Mouse (Mus musculus) forebrain, embryonic 16.5 days (tissue): ENCODE data around the gene 1700025G04Rik. TPM values are rescaled to one million over a fixed set of nuclear protein-coding genes. Genes with fewer than 3 reads are reported as not detected.

ENCODE experiments used
- ATAC-seq: fragments of 200-750 bp; cut with Nextera tagmentation; 2 replicates; pipeline ENCODE4 v1.8.0; 2017; ENCODE audit warnings: mild to moderate bottlenecking, moderate library complexity
- H3K27ac ChIP-seq: fragments of 300-500 bp; sonication (generic); 2 replicates; pipeline ENCODE4 v1.5.1; 2014; ENCODE audit warnings: low read length, control low read depth
- H3K27me3 ChIP-seq: fragments of 300-500 bp; sonication (generic); replicated peaks from 2 replicates; pipeline ENCODE4 v1.6.1; 2014; ENCODE audit warnings: low read length; ENCODE audit not compliant: control insufficient read depth, insufficient read depth
- H3K36me3 ChIP-seq: fragments of 300-500 bp; sonication (generic); 2 replicates; pipeline ENCODE4 v1.6.1; 2014; ENCODE audit not compliant: control insufficient read depth, insufficient read depth
- H3K4me1 ChIP-seq: fragments of 300-500 bp; sonication (generic); replicated peaks from 2 replicates; pipeline ENCODE4 v1.6.1; 2014; ENCODE audit warnings: low read length; ENCODE audit not compliant: control insufficient read depth, insufficient read depth
- H3K4me2 ChIP-seq: fragments of 300-500 bp; sonication (generic); 2 replicates; pipeline ENCODE4 v1.6.1; 2014; ENCODE audit warnings: mild to moderate bottlenecking, low read length, control low read depth
- H3K4me3 ChIP-seq: fragments of 300-500 bp; sonication (generic); replicated peaks from 2 replicates; pipeline ENCODE4 v1.5.1; 2014; ENCODE audit warnings: mild to moderate bottlenecking, low read length, control low read depth
- H3K9ac ChIP-seq: fragments of 300-500 bp; sonication (generic); replicated peaks from 2 replicates; pipeline ENCODE4 v1.6.1; 2014; ENCODE audit warnings: low read depth, low read length, control low read depth
- H3K9me3 ChIP-seq: fragments of 300-500 bp; sonication (generic); 2 replicates; pipeline ENCODE4 v1.6.1; 2016; ENCODE audit warnings: low read length; ENCODE audit not compliant: control insufficient read depth
- WGBS: fragments of 180-500 bp; shearing (Covaris S2); extraction: QIAGEN DNeasy Blood & Tissue Kit; methylation state at CpG from one replicate; pipeline ENCODE4 v1.1.7; 2014; 5-methylcytosine and 5-hydroxymethylcytosine counted together
- polyA plus RNA-seq: library from polyadenylated mRNA; unstranded; fragments of >200 nt; fragmentation: Nextera tagmentation; extraction: Ambion mirVana; gene quantifications from 2 replicates; pipeline ENCODE4 v1.2.1, GENCODE M21; 2015

1700025G04Rik gene
- polyA plus RNA-seq = 26.4 and 31.2 TPM in 2 replicates

DNA sequence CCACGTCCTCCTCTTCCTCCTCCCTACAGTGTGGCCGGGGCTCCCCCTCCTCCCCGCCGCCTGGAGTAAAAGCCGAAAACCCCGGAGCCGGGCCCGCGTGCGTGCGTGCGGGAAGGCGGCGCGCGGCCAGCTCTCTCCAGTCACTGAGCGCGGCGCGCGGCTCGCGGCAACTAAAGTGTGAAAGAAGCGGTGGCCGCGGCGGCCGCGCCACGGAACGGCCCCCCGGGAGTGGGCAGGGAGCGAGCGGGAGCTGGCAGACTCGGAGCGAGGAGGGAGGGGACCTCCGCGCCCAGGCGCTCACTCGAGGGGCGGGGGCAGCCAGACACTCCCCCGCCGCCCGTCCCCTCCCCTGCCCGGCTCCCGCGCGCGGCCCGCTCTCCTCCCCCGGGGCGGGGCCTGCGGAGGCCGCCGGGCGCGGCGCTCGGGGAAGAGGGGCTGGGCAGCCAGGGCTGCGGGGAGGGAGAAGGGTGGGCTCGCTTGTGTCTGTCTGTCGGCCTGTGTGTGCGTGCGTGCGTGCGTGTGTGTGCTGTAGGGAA is at the start of gene 1700025G04Rik:
1700025G04Rik (minus strand) TSS at position 108 of the 536 bp plus-strand sequence.
- Histone ChIP-seq H3K9ac (peak within 1 kb of the TSS; percentile 91), H3K27me3 (no peaks in the 10 kb centered on the region), H3K27ac (peak within 1 kb of the TSS; percentile 94), H3K4me2 (peak within 1 kb of the TSS; percentile 81), H3K9me3 (no peaks in the 10 kb centered on the region), H3K36me3 (no peaks in the 10 kb centered on the region), H3K4me3 (peak within 1 kb of the TSS; percentile 60), H3K4me1 (peaks cover 44% of the 10 kb centered on the region)
- under 1% methylated on average over 48 of the region's 66 CpGs for WGBS
- peak; percentile 92 for ATAC-seq

- no peaks in the 10 kb centered on the region for H3K36me3 ChIP-seq
- WGBS = 86% methylated on average over 4 of the region's 4 CpGs
Measured at GRCm38 (mm10) chr1:152139496-152139895, 49.6 kb upstream of the 1700025G04Rik start.

DNA sequence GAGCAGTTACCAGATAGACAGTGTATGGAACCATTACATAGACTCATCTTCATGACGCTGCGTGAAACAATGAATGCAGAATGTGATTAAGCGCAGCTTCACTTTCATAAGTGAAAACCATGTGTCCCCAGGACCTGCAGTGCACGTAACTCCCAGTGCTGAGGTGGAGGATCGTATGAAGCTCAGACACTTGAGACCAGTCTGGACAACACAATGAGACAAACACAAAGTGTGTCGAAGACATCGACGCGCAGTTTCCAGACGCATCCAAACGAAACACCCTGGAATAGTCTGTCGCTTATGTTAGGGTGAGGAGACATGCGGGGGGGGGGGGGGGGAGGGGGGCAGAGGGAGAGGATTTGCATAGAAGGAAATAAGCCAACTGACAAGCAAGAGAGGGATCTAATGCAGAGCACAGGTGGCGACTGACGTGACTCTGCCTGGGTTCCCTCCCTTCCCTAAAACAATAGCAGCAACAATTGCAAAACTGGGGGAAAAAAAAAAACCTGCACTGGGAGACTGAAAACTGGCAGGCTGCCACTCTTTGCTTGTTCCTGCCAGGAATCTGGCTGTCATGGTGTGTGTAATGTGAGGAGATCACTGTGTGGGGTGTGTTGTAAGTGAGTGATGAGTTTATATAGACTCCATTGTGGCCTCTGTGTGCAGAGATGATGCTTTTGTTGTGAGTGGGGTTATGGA is 40.3 kb upstream of the 1700025G04Rik start:
- peak; percentile 70 for ATAC-seq
- WGBS = 37% methylated on average over 15 of the region's 15 CpGs
- H3K9me3 ChIP-seq = no peaks in the 10 kb centered on the region
- H3K27me3 ChIP-seq = no peaks in the 10 kb centered on the region
- peak overlapping the region; percentile 39 for H3K4me2 ChIP-seq
- H3K4me3 ChIP-seq = peak overlapping the region; percentile 13; the same call in 1 of the 2 replicates
- H3K36me3 ChIP-seq = no peaks in the 10 kb centered on the region
- H3K4me1 ChIP-seq = peaks cover 12% of the 10 kb centered on the region
- H3K27ac ChIP-seq = peak overlapping the region; percentile 58
- no peak overlapping the region for H3K9ac ChIP-seq

More at GRCm38 (mm10) chr1:152139496-152139895, 49.6 kb upstream of the 1700025G04Rik start:
- no peak overlapping the region for H3K4me2 ChIP-seq
- no peak overlapping the region for H3K4me3 ChIP-seq
- peaks cover 3% of the 10 kb centered on the region; the same call in 1 of the 2 replicates for H3K9me3 ChIP-seq
- H3K4me1 ChIP-seq = no peaks in the 10 kb centered on the region
- no peak overlapping the region for H3K9ac ChIP-seq
- no peaks in the 10 kb centered on the region for H3K27me3 ChIP-seq
- no peak for ATAC-seq
- H3K27ac ChIP-seq = no peak overlapping the region

DNA sequence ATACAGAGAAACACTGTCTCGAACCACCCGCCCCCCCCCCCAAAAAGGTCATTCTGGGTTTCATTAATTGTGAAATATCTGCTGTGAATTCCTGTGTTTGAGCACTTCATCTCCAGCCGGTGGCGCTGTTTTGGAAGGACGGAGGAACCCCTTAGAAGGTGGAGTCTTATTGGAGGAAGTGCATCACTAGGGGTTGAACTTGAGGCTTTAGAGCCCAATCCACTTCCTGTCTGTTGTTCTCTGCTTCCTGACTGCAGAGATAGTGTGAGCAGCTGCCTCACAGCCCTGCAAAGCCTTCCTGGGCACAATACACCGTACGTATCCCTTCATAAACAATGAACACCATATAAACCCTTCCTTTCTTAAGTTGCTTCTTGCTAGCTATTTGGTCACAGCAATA is 35.5 kb upstream of the 1700025G04Rik start:
- no peak for ATAC-seq
- Histone ChIP-seq H3K36me3 (no peaks in the 10 kb centered on the region), H3K4me1 (peaks cover 9% of the 10 kb centered on the region), H3K9ac (no peak overlapping the region), H3K27ac (no peak overlapping the region), H3K4me2 (no peak overlapping the region), H3K4me3 (no peak overlapping the region), H3K27me3 (no peaks in the 10 kb centered on the region), H3K9me3 (no peaks in the 10 kb centered on the region)
- 96% methylated on average over 7 of the region's 7 CpGs for WGBS

DNA sequence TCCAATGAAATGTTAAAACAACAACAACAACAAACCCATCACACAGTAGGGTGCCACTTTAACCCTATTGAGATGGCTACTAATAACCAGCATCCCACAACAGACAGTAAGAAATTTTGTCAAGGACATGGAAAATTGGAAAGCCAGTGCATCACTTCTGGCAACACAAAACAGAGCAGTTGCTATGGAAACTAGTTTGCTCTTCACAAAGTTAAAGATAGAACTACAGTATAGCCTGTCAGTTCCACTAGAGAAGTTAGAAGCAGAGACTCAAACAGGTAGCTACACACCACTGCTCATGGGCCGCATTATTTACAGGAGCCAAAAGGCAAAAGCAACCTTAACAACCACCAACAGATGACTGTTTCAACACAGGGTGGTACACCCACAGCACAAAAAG is 20.2 kb upstream of the 1700025G04Rik start:
- Histone ChIP-seq H3K27me3 (no peaks in the 10 kb centered on the region), H3K9me3 (no peaks in the 10 kb centered on the region), H3K27ac (no peak overlapping the region), H3K9ac (no peak overlapping the region), H3K4me2 (no peak overlapping the region), H3K4me3 (no peak overlapping the region), H3K4me1 (no peaks in the 10 kb centered on the region), H3K36me3 (no peaks in the 10 kb centered on the region)
- WGBS = 100% methylated on average over 1 of the region's 1 CpGs
- ATAC-seq = no peak

- no peak overlapping the region for H3K9ac ChIP-seq
- WGBS = 81% methylated on average over 2 of the region's 2 CpGs
Measured at GRCm38 (mm10) chr1:152106136-152106535, 16.2 kb upstream of the 1700025G04Rik start.

GRCm38 (mm10) chr1:152105246-152105645 is 15.3 kb upstream of the 1700025G04Rik start:
- Histone ChIP-seq H3K9me3 (no peaks in the 10 kb centered on the region), H3K4me2 (no peak overlapping the region), H3K4me3 (no peak overlapping the region), H3K27ac (no peak overlapping the region), H3K4me1 (no peaks in the 10 kb centered on the region), H3K36me3 (no peaks in the 10 kb centered on the region), H3K27me3 (no peaks in the 10 kb centered on the region), H3K9ac (no peak overlapping the region)
- no peak for ATAC-seq
- WGBS = 95% methylated on average over 1 of the region's 1 CpGs

More at GRCm38 (mm10) chr1:152106136-152106535, 16.2 kb upstream of the 1700025G04Rik start:
- H3K27me3 ChIP-seq = no peaks in the 10 kb centered on the region
- H3K4me1 ChIP-seq = no peaks in the 10 kb centered on the region
- H3K9me3 ChIP-seq = no peaks in the 10 kb centered on the region
- no peak overlapping the region for H3K4me2 ChIP-seq
- H3K27ac ChIP-seq = no peak overlapping the region
- H3K36me3 ChIP-seq = no peaks in the 10 kb centered on the region
- H3K4me3 ChIP-seq = no peak overlapping the region
- no peak for ATAC-seq

- Histone ChIP-seq H3K27me3 (no peaks in the 10 kb centered on the region), H3K4me1 (no peaks in the 10 kb centered on the region), H3K9me3 (no peaks in the 10 kb centered on the region), H3K4me2 (no peak overlapping the region), H3K36me3 (no peaks in the 10 kb centered on the region), H3K27ac (no peak overlapping the region), H3K9ac (no peak overlapping the region), H3K4me3 (no peak overlapping the region)
- WGBS = 11% methylated on average over 5 of the region's 5 CpGs
- no peak for ATAC-seq
Measured at GRCm38 (mm10) chr1:152101746-152102145, 11.8 kb upstream of the 1700025G04Rik start.

DNA sequence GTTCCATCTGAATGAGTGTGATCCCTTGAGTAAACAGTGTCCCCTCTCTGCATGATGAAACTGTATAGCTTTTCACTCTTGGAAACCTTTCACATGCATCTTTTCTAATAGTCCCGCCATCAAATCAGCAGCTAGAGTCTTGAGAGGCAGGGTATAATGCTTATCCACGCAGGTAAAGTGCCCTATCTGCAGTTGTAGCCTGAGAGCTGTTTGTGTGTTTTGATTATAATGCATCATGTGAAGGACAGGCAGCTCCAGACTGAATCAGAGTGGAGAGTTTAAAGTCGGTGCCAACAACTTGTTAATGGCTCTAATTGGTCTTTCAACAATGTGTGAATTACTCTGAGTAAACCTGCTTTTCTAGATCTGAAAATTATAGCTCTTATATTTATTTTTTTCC is 6.1 kb upstream of the 1700025G04Rik start:
- no peaks in the 10 kb centered on the region for H3K9me3 ChIP-seq
- H3K4me3 ChIP-seq = no peak overlapping the region
- H3K9ac ChIP-seq = no peak overlapping the region
- H3K36me3 ChIP-seq = no peaks in the 10 kb centered on the region
- H3K4me2 ChIP-seq = no peak overlapping the region
- H3K27ac ChIP-seq = no peak overlapping the region
- H3K27me3 ChIP-seq = no peaks in the 10 kb centered on the region
- no peak for ATAC-seq
- peaks cover 3% of the 10 kb centered on the region; the same call in 1 of the 2 replicates for H3K4me1 ChIP-seq
- WGBS = 48% methylated on average over 3 of the region's 3 CpGs
